Mouse (Mus musculus) gastrocnemius, adult 18-20 months (tissue): ENCODE data around the gene Mmrn1. TPM values are rescaled to one million over a fixed set of nuclear protein-coding genes. Genes with fewer than 3 reads are reported as not detected.
"Not testable (repeated sequence)": the region's sequence is repeated elsewhere in the genome, so short reads cannot be mapped to it uniquely, and the experiment has no call there.

Experiments
- DNase-seq: peaks from one replicate; pipeline ENCODE4 v3.0.0; 2021; ENCODE audit warnings: low spot score
- long read RNA-seq, 2 experiments: library from polyadenylated mRNA; stranded (forward); transcript quantifications; one replicate each; pipeline ENCODE4 v2.0.0; 2021
- total RNA-seq, 2 experiments: library from RNA; stranded (reverse); gene quantifications; 2 replicates each; pipeline ENCODE4 v1.2.3; 2021

Gene Mmrn1
- 1 to 10 TPM; 1.0 to 1.1 TPM for total RNA-seq
- long read RNA-seq, experiment 1, result 0 reads
- long read RNA-seq, experiment 2, full-length matches to known transcripts, result 1 of 1 reads
- long read RNA-seq, experiment 2, partial matches to known transcripts, result 0 of 1 reads
- long read RNA-seq, experiment 2, other reads (novel, unspliced or antisense), result 0 of 1 reads

- not testable (repeated sequence) for DNase-seq
These were observed at the start of gene Mmrn1 for GRCm38 (mm10) chr6:60924676-60925075. Mmrn1 (plus strand) TSS chr6:60924976.

GRCm38 (mm10) chr6:60880362-60880761 lies 44.4 kb upstream of the Mmrn1 start:
- DNase-seq, result no peak

GRCm38 (mm10) chr6:60881534-60881933 lies 43.2 kb upstream of the Mmrn1 start:
- no peak for DNase-seq

- no peak for DNase-seq
These were observed 17.5 kb upstream of the Mmrn1 start for GRCm38 (mm10) chr6:60907272-60907671.

GRCm38 (mm10) chr6:60931364-60931763 lies 6.6 kb downstream of the Mmrn1 start:
- no peak for DNase-seq

- DNase-seq, result no peak
These were observed 10.1 kb downstream of the Mmrn1 start for GRCm38 (mm10) chr6:60934835-60935234.

- no peak for DNase-seq
These were observed 10.8 kb downstream of the Mmrn1 start for GRCm38 (mm10) chr6:60935448-60936130.

- DNase-seq, result no peak
These were observed 19.4 kb downstream of the Mmrn1 start for GRCm38 (mm10) chr6:60944178-60944577.

- DNase-seq, result no peak
These were observed 19.8 kb downstream of the Mmrn1 start for GRCm38 (mm10) chr6:60944621-60945020.

- DNase-seq, result no peak
These were observed 25.6 kb downstream of the Mmrn1 start for GRCm38 (mm10) chr6:60950415-60950814.

- no peak for DNase-seq
These were observed 36.5 kb downstream of the Mmrn1 start for GRCm38 (mm10) chr6:60961285-60961684.

GRCm38 (mm10) chr6:60961838-60962237 lies 37.1 kb downstream of the Mmrn1 start:
- no peak for DNase-seq

GRCm38 (mm10) chr6:60962668-60963067 lies 37.9 kb downstream of the Mmrn1 start:
- DNase-seq, result no peak

- DNase-seq, result no peak
These were observed 39.0 kb downstream of the Mmrn1 start for GRCm38 (mm10) chr6:60963726-60964125.

- no peak for DNase-seq
These were observed 42.2 kb downstream of the Mmrn1 start for GRCm38 (mm10) chr6:60966931-60967330.

- DNase-seq, result no peak
These were observed 44.6 kb downstream of the Mmrn1 start for GRCm38 (mm10) chr6:60969407-60969806.

GRCm38 (mm10) chr6:60970811-60971210 lies 46.0 kb downstream of the Mmrn1 start:
- no peak for DNase-seq

- no peak for DNase-seq
These were observed 53.8 kb downstream of the Mmrn1 start for GRCm38 (mm10) chr6:60978610-60979009.

- DNase-seq, result no peak
These were observed 54.3 kb downstream of the Mmrn1 start for GRCm38 (mm10) chr6:60979039-60979438.

GRCm38 (mm10) chr6:60984360-60984759 lies 59.6 kb downstream of the Mmrn1 start:
- DNase-seq, result no peak

- no peak for DNase-seq
These were observed 61.1 kb downstream of the Mmrn1 start for GRCm38 (mm10) chr6:60985919-60986318.

GRCm38 (mm10) chr6:60986914-60987313 lies 62.1 kb downstream of the Mmrn1 start:
- no peak for DNase-seq

GRCm38 (mm10) chr6:60987804-60988203 lies 63.0 kb downstream of the Mmrn1 start:
- DNase-seq, result no peak
